Mouse (Mus musculus): Measurements from ENCODE around the gene Prkx.

DNA sequence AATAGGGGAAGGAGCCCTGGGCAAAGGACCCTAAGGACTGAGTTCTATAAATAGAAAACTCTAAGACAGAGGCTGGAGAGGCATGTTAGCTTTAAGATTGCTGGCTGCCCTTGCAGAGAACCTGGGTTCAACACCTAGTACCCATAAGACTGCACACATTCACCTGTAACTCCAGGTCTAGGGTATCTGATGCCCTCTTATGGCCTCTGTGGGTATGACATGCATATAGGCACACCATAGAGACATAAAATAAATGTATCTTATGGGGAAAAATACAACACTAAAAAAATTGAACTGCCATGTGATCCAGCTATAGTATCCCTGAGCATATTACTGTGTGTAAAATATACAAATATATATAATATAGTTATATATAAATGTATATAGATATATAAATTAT, 18.3 kb downstream of the Prkx start:
- TF ChIP-seq CTCF (IDR thresholded peaks at IDR 0.05; ENCODE audit: low read depth) (peak; percentile 18; the same call in 1 of the 2 replicates), EP300 (IDR thresholded peaks at IDR 0.05; ENCODE audit: low read depth) (no peak)
